Mouse (Mus musculus) heart, postnatal 0 days (tissue): ENCODE data around the gene Skil.

Experiments used
- CTCF ChIP-seq: IDR thresholded peaks from 2 replicates; pipeline ENCODE4 v1.5.1; 2016; ENCODE audit warnings: antibody characterized with exemption, control low read depth, low read depth
- EP300 ChIP-seq: IDR thresholded peaks from 2 replicates; pipeline ENCODE4 v1.6.1; 2016; ENCODE audit warnings: antibody characterized with exemption, low read depth

DNA sequence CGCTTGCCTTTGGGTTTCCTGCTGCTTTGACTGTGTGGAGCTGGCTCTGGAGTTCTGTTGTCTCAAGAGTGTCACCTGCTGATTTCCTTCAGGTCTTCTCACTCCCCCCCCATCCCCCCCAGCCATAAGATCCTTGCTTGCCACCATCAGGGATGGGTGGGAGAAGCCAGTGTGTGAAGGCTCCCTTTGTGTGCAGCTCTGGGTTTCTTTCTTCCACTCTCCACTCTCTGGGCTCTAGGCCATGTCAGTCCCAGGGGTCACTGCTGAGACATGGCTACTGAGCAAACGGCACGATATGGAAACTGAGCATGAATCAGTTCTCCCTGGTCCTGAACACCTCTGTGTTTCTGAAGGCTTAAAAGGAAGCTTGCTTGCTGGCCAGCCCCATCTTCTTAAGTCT is 61.3 kb downstream of the Skil start:
- TF ChIP-seq CTCF, result no peak
- no peak for TF ChIP-seq EP300
